Mouse (Mus musculus) limb, embryonic 10.5 days (tissue): ENCODE results near the gene Clec16a. TPM values are rescaled to one million over a fixed set of nuclear protein-coding genes. Genes with fewer than 3 reads are reported as not detected.

ENCODE experiments used
- DNase-seq: peaks from one replicate; pipeline ENCODE4 v3.0.0-alpha.2; 2017; ENCODE audit warnings: low spot score
- H3K27ac ChIP-seq: fragments of 300-500 bp; sonication (generic); 2 replicates; pipeline ENCODE4 v1.5.1; 2016; ENCODE audit warnings: mild to moderate bottlenecking
- H3K27me3 ChIP-seq: fragments of 300-500 bp; sonication (generic); 2 replicates; pipeline ENCODE4 v1.6.1; 2016; ENCODE audit warnings: low read depth, mild to moderate bottlenecking; ENCODE audit not compliant: poor library complexity, severe bottlenecking
- H3K36me3 ChIP-seq: fragments of 300-500 bp; sonication (generic); 2 replicates; pipeline ENCODE4 v1.6.1; 2016; ENCODE audit warnings: mild to moderate bottlenecking, moderate library complexity
- H3K4me1 ChIP-seq: fragments of 300-500 bp; sonication (generic); 2 replicates; pipeline ENCODE4 v1.6.1; 2016
- H3K4me3 ChIP-seq: fragments of 300-500 bp; sonication (generic); 2 replicates; pipeline ENCODE4 v1.5.1; 2016; ENCODE audit warnings: mild to moderate bottlenecking, moderate library complexity
- H3K9me3 ChIP-seq: fragments of 300-500 bp; sonication (generic); replicated peaks from 2 replicates; pipeline ENCODE4 v1.6.1; 2016; ENCODE audit warnings: mild to moderate bottlenecking
- WGBS: fragments of 180-500 bp; shearing (Covaris S2); methylation state at CpG from one replicate; pipeline ENCODE4 v1.1.7; 2016; 5-methylcytosine and 5-hydroxymethylcytosine counted together
- polyA plus RNA-seq: library from polyadenylated mRNA; unstranded; fragments of >200 nt; fragmentation: Nextera tagmentation; extraction: Ambion mirVana; gene quantifications from 2 replicates; pipeline ENCODE4 v1.2.1, GENCODE M21; 2016

The Clec16a gene
- polyA plus RNA-seq, 1 experiment from 2014 or later = 27.0 TPM

DNA sequence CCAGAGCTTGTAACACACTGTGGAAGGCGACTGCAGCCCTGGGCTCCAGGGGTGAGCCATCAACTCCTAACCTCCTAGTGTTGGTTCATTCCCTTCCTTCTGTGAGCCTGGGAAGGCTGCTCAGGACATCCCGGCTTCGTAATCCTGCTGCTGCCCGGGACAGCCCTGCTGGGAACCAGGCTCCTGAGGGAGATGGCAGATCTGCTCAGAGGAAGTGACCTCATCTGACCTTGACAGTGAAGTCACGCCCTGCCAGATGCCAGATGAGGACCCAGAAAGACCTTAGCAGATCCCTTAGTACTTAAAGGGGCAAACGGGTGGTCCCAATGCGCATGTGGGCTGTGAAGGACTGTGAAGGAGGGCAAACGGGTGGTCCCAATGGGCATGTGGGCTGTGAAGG, 216.0 kb downstream of the Clec16a start:
- no peak for DNase-seq
- Histone ChIP-seq H3K4me3 (no peak overlapping the region), H3K27ac (0 out of 2 replicates have a peak overlapping the region, but pooled peaks have one; percentile 36), H3K36me3 (no peaks in the 10 kb centered on the region), H3K27me3 (no peaks in the 10 kb centered on the region), H3K4me1 (peaks cover 20% of the 10 kb centered on the region), H3K9me3 (no peaks in the 10 kb centered on the region)
- WGBS = 60% methylated on average over 8 of the region's 8 CpGs

GRCm38 (mm10) chr16:10762569-10763180, 217.5 kb downstream of the Clec16a start:
- Histone ChIP-seq H3K27ac (no peak overlapping the region), H3K36me3 (no peaks in the 10 kb centered on the region), H3K4me1 (peaks cover 20% of the 10 kb centered on the region), H3K4me3 (no peak overlapping the region), H3K9me3 (no peaks in the 10 kb centered on the region), H3K27me3 (no peaks in the 10 kb centered on the region)
- WGBS = 77% methylated on average over 5 of the region's 5 CpGs
- no peak for DNase-seq

GRCm38 (mm10) chr16:10763540-10764264, 218.6 kb downstream of the Clec16a start:
- H3K27me3 ChIP-seq = 0 out of 2 replicates have a peak, but pooled peaks cover 3% of the 10 kb centered on the region
- H3K9me3 ChIP-seq = no peaks in the 10 kb centered on the region
- no peak overlapping the region for H3K27ac ChIP-seq
- 51% methylated on average over 6 of the region's 6 CpGs for WGBS
- H3K4me3 ChIP-seq = no peak overlapping the region
- DNase-seq = no peak
- H3K4me1 ChIP-seq = peaks cover 19% of the 10 kb centered on the region
- no peaks in the 10 kb centered on the region for H3K36me3 ChIP-seq

DNA sequence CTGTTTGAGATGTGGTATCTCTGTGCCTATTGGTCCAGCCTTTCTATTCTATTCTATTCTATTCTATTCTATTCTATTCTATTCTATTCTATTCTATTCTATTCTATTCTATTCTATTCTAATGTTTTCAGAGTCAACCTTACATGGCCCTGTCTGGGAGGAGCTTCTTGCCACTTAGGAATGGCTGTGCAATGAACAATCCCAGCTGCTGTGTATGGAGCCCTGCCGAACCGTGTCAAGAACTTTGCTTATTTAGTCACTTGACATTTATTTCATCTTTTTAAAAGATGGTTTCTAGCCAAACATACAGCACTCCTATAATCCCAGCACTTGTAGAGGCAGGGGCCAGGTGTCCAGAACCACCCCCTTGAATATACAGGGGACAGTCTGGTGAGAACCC, 219.2 kb downstream of the Clec16a start:
- Histone ChIP-seq H3K4me3 (no peak overlapping the region), H3K36me3 (no peaks in the 10 kb centered on the region), H3K27me3 (0 out of 2 replicates have a peak, but pooled peaks cover 6% of the 10 kb centered on the region), H3K9me3 (no peaks in the 10 kb centered on the region), H3K27ac (no peak overlapping the region), H3K4me1 (peaks cover 25% of the 10 kb centered on the region)
- 79% methylated on average over 2 of the region's 2 CpGs for WGBS
- DNase-seq = no peak

GRCm38 (mm10) chr16:10767158-10767557, 222.0 kb downstream of the Clec16a start:
- Histone ChIP-seq H3K27me3 (0 out of 2 replicates have a peak, but pooled peaks cover 6% of the 10 kb centered on the region), H3K4me3 (no peak overlapping the region), H3K4me1 (peaks cover 34% of the 10 kb centered on the region), H3K36me3 (no peaks in the 10 kb centered on the region), H3K27ac (no peak overlapping the region), H3K9me3 (no peaks in the 10 kb centered on the region)
- peak; percentile 70 for DNase-seq
- 53% methylated on average over 4 of the region's 4 CpGs for WGBS

- Histone ChIP-seq H3K27me3 (0 out of 2 replicates have a peak, but pooled peaks cover 6% of the 10 kb centered on the region), H3K4me3 (no peak overlapping the region), H3K4me1 (peaks cover 26% of the 10 kb centered on the region), H3K36me3 (no peaks in the 10 kb centered on the region), H3K27ac (no peak overlapping the region), H3K9me3 (no peaks in the 10 kb centered on the region)
- no peak for DNase-seq
- 55% methylated on average over 9 of the region's 9 CpGs for WGBS
These were observed 223.7 kb downstream of the Clec16a start for GRCm38 (mm10) chr16:10768821-10769220.

- no peak for DNase-seq
- Histone ChIP-seq H3K9me3 (no peaks in the 10 kb centered on the region), H3K27ac (0 out of 2 replicates have a peak overlapping the region, but pooled peaks have one; percentile 2), H3K4me3 (no peak overlapping the region), H3K36me3 (no peaks in the 10 kb centered on the region), H3K4me1 (peaks cover 26% of the 10 kb centered on the region), H3K27me3 (0 out of 2 replicates have a peak, but pooled peaks cover 6% of the 10 kb centered on the region)
- 34% methylated on average over 2 of the region's 2 CpGs for WGBS
These were observed 224.5 kb downstream of the Clec16a start for GRCm38 (mm10) chr16:10769661-10770060.

- H3K4me3 ChIP-seq = no peak overlapping the region
- no peaks in the 10 kb centered on the region for H3K9me3 ChIP-seq
- H3K36me3 ChIP-seq = no peaks in the 10 kb centered on the region
- 0 out of 2 replicates have a peak, but pooled peaks cover 6% of the 10 kb centered on the region for H3K27me3 ChIP-seq
- 44% methylated on average over 4 of the region's 4 CpGs for WGBS
- peaks cover 26% of the 10 kb centered on the region for H3K4me1 ChIP-seq
- DNase-seq = no peak
- H3K27ac ChIP-seq = no peak overlapping the region
These were observed 225.6 kb downstream of the Clec16a start for GRCm38 (mm10) chr16:10770531-10771325.

GRCm38 (mm10) chr16:10771769-10772510, 226.8 kb downstream of the Clec16a start:
- Histone ChIP-seq H3K27ac (no peak overlapping the region), H3K4me3 (no peak overlapping the region), H3K36me3 (no peaks in the 10 kb centered on the region), H3K9me3 (no peaks in the 10 kb centered on the region), H3K27me3 (0 out of 2 replicates have a peak, but pooled peaks cover 6% of the 10 kb centered on the region), H3K4me1 (peaks cover 26% of the 10 kb centered on the region)
- WGBS = 42% methylated on average over 19 of the region's 19 CpGs
- DNase-seq = no peak

GRCm38 (mm10) chr16:10773543-10773942, 228.4 kb downstream of the Clec16a start:
- H3K36me3 ChIP-seq = no peaks in the 10 kb centered on the region
- no peak overlapping the region for H3K27ac ChIP-seq
- WGBS = 88% methylated on average over 8 of the region's 8 CpGs
- peaks cover 28% of the 10 kb centered on the region for H3K4me1 ChIP-seq
- H3K27me3 ChIP-seq = 0 out of 2 replicates have a peak, but pooled peaks cover 5% of the 10 kb centered on the region
- H3K4me3 ChIP-seq = no peak overlapping the region
- H3K9me3 ChIP-seq = no peaks in the 10 kb centered on the region
- no peak for DNase-seq

DNA sequence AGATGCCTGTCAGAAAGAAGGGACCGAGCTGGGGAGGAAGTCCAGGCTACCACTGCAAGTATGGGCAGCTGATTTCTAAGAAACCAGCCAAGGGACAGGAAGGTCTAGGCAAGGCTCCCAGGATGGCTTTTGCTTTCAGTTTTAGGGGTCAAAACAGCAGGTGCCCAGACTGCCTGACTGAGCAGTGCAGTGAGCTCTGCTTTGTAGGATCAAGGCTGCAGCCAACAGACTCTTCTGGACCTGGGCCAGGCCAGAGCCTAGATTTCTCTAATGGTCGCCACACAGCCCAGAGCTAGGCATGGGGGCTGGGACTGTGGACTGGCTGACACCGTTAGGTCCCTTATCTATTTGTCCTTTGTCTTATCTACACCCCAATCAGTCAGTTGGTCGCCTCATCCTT, 229.6 kb downstream of the Clec16a start:
- peaks cover 16% of the 10 kb centered on the region for H3K4me1 ChIP-seq
- no peak overlapping the region for H3K4me3 ChIP-seq
- WGBS = 63% methylated on average over 4 of the region's 4 CpGs
- H3K9me3 ChIP-seq = no peaks in the 10 kb centered on the region
- no peak for DNase-seq
- H3K36me3 ChIP-seq = no peaks in the 10 kb centered on the region
- no peak overlapping the region for H3K27ac ChIP-seq
- H3K27me3 ChIP-seq = no peaks in the 10 kb centered on the region

GRCm38 (mm10) chr16:10776322-10776721, 231.2 kb downstream of the Clec16a start:
- WGBS = 65% methylated on average over 7 of the region's 7 CpGs
- no peak overlapping the region for H3K4me3 ChIP-seq
- DNase-seq = no peak

More at GRCm38 (mm10) chr16:10776322-10776721, 231.2 kb downstream of the Clec16a start:
- H3K27ac ChIP-seq = no peak overlapping the region
- peaks cover 19% of the 10 kb centered on the region; the same call in 1 of the 2 replicates for H3K4me1 ChIP-seq
- H3K27me3 ChIP-seq = no peaks in the 10 kb centered on the region
- H3K36me3 ChIP-seq = no peaks in the 10 kb centered on the region
- H3K9me3 ChIP-seq = no peaks in the 10 kb centered on the region
